Mouse (Mus musculus) E14TG2a.4 (cell line): ENCODE results near the gene Olfr97.

Source experiments
- CTCF ChIP-seq: conservative IDR thresholded peaks from 2 replicates; pipeline ENCODE4 v1.5.1; 2014; ENCODE audit warnings: low read length
- NANOG ChIP-seq: IDR thresholded peaks from 2 replicates; pipeline ENCODE4 v1.6.1; 2014; ENCODE audit warnings: borderline replicate concordance, low read length, mixed read lengths

GRCm38 (mm10) chr17:37190711-37191110 lies 46.4 kb downstream of the Olfr97 start:
- no peak for TF ChIP-seq CTCF
- TF ChIP-seq NANOG: no peak
